Mouse (Mus musculus) right cerebral cortex, adult 2 months (tissue): ENCODE measurements around the gene Pde8a.
"Not testable (repeated sequence)": the region's sequence is repeated elsewhere in the genome, so short reads cannot be mapped to it uniquely, and the experiment has no call there.

ENCODE experiments used
- DNase-seq, 2 experiments: peaks; one replicate each; pipeline ENCODE4 v3.0.0; 2021 to 2022; ENCODE audit warnings: low spot score in 2 of 2

Pde8a gene

DNA sequence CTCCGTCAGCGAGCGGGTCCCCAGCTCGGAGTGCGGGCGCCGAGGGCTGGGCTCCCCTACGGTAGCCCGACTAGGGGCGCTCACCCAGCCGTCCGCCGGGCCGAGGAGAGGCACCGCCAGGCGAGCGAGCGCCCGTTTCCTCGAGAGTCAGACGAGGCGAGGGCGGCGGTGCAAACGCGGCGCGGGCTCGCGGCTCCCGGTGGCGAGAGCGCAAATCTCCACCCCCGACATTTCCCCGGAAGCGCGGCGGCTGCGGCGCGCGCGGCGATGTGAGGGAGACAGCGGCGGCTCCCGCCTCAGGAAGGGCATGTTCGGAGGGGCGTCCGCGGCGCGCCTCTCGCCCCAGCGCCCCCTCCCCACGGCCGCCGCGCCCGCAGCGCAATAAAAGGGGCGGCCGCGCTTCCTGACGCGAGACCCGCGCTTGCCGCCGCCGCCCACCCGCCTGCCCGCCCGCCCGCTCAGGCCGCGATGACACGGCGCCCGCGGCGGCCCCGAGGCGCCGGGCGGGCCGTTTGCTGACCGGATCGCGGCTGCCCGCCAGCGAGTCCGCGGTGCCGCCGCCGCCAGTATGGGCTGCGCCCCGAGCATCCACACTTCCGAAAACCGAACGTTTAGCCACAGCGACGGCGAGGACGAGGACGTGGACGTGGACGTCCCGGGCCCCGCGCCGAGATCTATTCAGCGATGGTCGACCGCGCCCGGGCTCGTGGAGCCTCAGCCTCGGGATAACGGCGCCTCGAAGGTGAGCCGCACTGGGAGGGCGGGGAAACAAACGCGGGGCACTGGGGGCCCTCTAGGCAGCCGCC, at the start of gene Pde8a:
Gene Pde8a, plus strand, starts transcription at position 250 of the 806 bp plus-strand sequence.
- peak in 1 of 2 experiments; percentile 13 for DNase-seq

DNA sequence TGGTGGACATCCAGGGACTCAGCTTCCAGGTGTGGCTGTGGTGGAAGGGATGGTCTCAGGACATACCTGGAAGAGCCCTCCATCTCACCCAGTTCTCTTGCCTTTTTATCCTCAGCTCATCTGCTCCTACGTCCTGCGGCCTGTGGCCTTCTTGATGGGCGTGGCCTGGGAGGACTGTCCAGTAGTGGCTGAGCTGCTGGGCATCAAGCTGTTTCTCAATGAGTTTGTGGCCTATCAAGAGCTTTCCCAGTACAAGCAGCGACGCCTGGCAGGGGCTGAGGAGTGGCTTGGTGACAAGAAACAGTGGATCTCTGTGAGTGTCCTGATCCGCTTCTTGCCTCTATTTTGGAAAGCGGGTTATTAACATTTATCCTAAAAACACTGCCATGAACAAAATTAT, 49.0 kb upstream of the Pde8a start:
- no peak for DNase-seq

DNA sequence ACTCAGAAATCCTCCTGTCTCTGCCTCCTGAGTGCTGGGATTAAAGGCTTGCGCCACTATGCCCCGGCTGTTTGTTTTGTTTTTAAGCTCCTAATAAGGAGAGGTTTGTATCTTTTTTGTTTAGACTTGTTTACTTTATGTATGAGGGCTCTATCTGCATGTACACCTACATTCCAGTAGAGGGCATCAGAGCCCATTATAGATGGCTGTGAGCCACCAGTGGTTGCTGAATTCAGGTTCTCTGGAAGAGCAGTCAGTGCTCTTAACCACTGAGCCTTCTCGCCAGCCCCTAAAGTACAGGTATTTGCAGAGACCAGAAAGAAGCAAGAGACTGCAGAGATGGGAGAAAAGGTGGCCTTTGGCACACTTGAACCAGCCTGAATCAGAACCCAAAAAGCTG, 46.3 kb upstream of the Pde8a start:
- peak; percentile 9 to 49 for DNase-seq

DNA sequence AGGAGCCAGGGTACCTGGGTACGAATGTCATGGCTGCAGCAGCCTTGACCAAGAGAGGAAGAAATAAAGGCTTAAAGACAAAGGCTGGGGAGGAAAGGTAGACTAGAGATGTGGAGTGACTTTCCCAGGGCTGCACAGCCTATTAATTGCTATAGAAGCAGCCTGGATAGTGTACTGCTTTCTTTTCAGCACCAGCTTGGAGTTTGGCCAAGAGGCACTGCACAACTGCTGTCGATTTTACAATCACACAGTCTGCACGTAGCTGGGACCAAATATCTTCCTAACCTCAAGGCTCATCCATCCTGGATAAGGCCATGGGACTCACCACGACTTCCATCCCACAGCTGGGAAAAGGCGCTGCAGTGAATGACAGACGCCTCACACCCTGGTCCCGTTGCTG, 44.0 kb upstream of the Pde8a start:
- DNase-seq: no peak

DNA sequence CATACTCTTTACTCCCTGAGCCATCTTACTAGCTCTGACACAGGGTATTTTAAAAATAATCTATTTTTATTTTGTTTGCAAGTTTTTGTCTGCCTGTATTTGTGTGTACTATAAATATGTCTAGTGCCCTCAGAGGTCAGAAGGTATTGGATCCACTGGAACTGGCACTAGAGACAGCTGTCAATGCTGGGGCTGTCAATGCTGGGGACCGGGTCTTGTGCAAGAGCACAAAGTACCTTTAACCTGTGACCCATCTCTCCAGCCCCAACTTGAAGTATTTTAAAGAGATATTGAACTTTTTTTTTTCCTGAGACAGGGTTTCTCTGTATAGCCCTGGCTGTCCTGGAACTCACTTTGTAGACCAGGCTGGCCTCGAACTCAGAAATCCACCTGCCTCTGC, 39.5 kb upstream of the Pde8a start:
- DNase-seq: no peak

DNA sequence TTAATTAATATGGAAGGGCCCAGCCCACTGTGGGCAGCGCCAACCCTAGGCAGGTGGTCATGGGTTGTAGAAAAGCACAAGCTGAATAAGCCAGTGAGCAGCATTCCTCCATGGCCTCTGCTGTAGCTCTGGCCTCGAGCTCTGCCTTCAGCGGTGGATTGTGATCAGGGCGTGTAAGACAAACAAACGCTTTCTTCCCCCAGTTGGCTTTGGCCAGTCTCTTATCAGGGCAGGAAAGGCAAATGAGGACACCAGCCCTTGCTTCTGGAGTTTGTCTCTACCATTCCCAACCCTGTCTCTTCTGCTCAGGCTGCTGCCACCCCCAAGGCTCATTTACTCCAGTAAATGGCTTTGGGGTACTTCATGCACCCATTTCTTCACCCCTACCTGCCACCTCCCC, 38.7 kb upstream of the Pde8a start:
- DNase-seq: no peak

GRCm38 (mm10) chr7:81176187-81176769, 37.1 kb upstream of the Pde8a start:
- DNase-seq: no peak

DNA sequence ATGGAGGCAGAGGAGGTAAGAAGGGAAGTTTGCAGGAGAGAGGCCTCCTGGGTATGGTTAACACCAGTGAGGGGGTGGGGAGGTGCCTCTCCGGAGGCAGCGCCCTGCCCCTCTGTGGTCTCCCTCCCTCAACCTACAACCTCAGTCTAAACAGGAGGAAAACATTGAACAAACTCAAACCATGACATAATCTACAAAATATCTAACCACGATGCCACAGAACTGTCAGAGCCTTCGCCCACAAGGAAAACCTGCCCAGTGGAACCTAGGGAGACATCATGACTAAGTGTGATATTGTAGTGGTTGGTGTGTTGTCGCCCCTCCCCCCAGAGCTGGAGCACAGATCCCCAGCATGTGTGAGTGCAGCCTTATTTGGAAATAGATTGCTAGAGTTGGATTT, 33.9 kb upstream of the Pde8a start:
- peak; percentile 48 to 64 for DNase-seq

DNA sequence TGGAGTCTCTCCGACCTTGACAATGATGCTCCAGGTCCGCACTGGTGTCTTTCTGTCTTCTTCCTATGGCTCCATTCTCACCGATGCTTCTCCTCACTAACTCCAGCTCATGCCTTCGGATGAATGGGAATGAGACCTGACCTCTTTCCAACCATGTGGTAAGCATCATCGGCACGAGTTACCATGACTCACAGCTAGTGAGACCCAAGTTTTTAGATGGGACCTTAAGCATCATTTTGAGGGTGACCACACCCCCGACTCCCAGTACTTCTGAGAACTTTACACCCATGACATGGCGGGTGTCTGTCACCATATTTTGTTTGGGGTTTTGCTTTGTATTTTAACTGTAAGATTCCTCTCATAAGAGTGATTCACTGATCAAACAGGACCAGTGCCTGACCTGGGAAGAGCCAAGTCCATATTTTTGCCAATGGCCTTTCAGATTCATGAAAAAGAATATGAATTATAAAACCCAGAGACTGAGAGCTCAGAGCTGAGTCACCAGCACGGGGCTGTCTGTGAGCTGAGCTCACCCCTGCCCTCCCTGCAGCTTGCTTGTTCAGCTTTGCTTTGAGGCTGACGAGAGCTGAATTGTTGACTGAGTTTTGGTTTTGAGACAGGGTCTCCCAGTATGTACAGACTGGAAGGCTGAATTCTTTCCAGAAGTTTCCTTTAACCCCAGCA, 30.8 kb upstream of the Pde8a start:
- no peak for DNase-seq

- DNase-seq: no peak
Measured at GRCm38 (mm10) chr7:81183181-81183580, 30.2 kb upstream of the Pde8a start.

DNA sequence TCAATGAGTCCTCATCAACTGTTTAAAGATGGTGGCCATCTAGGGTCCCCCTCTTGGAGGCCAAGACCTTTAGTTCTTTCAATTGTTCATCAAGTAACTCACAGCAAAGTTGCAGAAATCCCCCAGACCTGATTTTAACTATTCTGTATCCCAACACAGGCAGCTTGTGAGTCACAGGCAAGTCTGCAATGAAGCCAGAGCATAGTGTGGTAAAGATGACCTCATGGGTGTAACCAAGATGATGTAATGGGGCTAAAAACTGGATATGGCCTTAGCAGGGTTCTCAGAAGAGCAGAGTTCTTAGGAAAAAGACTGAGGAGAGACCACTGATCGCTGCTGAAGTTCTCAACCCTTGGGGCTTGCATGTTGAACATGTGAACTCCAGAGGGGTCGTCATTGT, 29.3 kb upstream of the Pde8a start:
- no peak for DNase-seq

GRCm38 (mm10) chr7:81184651-81185050, 28.7 kb upstream of the Pde8a start:
- no peak for DNase-seq

DNA sequence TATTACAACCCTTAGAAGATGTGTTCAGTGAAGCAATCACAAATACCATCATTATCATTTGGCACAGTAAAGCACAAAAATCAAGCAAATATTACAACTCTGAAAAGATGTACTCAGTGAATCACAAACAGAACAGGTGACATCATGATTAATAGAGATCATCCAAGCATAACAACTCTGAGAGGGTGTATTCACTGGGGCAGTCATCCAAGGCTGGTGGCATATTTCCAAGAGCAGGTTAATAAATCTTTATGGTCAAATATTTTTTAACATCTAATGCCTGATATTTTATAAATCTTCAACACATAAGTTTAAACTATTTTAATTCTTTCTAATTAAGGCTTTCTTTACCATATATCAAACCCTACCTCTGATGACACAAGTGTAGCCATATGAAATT, 27.4 kb upstream of the Pde8a start:
- not testable (repeated sequence) for DNase-seq

DNA sequence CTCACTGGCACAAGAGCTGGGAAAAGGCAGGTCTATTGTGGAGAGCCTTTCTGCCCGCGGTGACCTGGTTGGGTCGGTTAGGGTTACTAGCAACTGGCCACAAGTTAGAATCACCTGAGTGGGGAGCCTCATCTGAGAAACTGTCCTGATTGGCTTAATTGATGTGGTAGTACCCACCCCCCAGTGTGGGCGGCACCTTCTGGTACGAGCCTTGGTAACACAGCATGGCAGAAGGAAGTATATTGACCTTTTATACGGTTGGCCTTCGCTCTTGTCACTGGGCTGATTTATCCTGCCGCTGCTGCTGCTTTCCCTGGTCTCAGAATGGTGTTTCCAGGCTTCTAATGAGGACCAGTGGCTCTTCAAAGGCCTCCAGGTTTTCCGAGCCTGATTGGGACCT, 24.2 kb upstream of the Pde8a start:
- no peak for DNase-seq

DNA sequence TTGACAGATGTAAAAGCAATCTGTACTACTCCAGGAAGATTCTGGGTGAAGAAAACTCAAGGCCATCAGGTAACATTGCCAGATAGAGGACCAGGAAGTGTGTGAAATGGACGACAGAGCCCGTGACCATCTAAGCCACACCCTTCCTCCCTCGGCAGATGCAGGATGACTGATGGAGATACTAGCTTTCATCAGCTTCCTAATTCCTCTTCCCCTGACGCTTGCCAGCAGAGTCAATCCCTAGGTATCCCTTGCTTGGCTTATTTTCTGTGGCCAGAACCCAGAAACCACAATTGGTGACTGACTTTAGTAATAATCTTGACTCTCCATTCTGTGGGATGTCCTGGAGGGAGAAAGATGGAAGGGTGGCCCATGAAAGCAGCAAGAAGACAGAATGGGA, 17.9 kb upstream of the Pde8a start:
- no peak for DNase-seq

DNA sequence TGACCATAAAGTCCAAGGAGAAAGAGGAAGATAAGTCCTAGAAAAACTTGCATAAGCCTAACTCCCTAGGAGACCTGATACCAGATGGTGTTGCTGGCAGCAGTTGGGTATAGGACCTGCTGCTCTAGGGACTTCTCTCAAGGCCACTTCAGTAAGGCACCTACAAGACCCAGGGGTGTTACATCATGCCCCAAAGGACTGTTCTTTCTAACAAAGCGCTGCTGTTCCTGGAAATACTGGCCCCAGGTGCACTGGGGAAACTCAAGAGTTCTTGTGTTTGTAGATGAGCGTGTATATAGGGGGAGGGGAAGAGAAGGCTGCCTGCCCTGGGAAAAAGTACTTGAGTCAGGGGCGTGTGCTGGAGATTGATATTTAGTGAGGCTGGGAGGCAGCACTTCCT, 16.6 kb upstream of the Pde8a start:
- DNase-seq: no peak

DNA sequence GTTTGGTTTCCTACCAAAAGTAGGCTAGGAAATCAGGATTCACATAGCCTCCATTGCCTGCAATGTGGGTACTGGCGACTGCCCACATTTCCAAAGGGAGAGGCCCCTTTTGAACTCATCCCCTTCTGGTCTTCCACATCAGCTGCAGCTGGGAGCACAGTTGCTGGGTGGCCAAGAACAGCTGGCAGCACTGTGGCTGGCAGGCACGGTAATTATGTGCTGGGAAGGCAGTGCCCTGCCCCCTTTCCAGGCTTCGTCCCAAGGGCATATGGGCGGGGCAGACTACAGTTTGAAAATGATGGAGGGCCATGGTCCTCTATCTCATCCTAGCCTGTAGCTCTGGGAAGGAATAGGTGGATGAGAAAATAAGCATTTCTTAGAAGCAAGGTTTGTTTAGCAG, 14.9 kb upstream of the Pde8a start:
- no peak for DNase-seq

- no peak for DNase-seq
Measured at GRCm38 (mm10) chr7:81199109-81199508, 14.3 kb upstream of the Pde8a start.

GRCm38 (mm10) chr7:81199757-81200156, 13.6 kb upstream of the Pde8a start:
- DNase-seq: no peak

GRCm38 (mm10) chr7:81202389-81202788, 11.0 kb upstream of the Pde8a start:
- peak in 1 of 2 experiments; percentile 10 for DNase-seq

DNA sequence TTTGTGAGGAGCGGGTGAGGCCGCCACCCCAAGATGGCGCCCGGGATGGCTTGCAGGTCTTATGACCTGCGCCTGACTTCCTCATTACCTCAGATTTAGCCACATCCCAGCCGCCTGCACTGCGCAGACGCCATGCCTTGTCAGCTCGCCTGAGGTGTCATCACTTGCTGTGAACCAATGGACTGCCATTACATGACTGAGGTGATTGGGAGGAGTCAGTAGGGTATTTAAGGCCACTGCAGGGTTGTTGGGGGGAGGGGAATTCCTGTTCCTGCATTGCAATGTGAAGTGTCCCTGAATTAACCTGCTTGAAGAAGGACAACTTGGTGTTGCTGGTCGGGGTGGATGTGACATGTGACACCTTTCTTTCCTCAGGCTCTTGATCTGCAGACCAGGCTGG, 9.8 kb upstream of the Pde8a start:
- not testable (repeated sequence) for DNase-seq

DNA sequence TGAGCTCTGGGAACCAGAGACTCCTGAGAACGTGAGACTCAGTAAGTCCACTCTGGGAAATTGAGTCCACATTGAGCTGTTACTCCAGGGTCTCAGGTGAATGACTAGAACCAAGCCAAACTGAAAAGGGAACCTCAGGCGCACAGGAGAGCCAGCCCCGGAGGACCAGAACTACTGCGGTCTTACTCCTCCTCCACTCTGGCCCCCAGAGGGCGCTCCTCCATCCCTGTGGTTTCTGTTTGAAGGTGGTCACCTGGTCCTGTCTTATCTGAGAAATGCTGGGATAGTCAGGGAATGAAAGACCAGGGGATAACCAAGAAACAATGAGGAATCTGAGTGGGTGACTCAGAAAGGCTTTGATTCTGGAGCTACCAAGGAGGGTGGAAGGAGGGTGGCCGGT, 4.5 kb upstream of the Pde8a start:
- peak; percentile 60 to 69 for DNase-seq
